Comparison of ENCODE assay signal across 9 mouse cellular contexts in genomic region chr10:77129637-77130410, GRCm38 (mm10). TPM values are rescaled to one million over a fixed set of nuclear protein-coding genes. Genes with fewer than 3 reads are reported as not detected.
DNase-seq lines count a peak whose midpoint lies in the region; ATAC-seq and TF ChIP-seq lines count a peak whose summit lies in the region.
"Had no signal": no experiment of that assay in that cellular context is flagged by ENCODE, and none has a peak within 500 bp of the region (broad histone marks: within the 10 kb centered on the region; RNA-seq: fewer than 3 reads in every experiment).

No protein-coding gene starts in this region.

- H3K4me2 ChIP-seq in hindbrain, embryonic 16.5 days (ENCODE audit: low read length): no peak overlapping the region
- H3K4me2 ChIP-seq: limb, embryonic 12.5 days had no signal

- peak; percentile 13; the same call in 1 of the 2 replicates for ATAC-seq in hindbrain, embryonic 16.5 days

- no peak overlapping the region for H3K4me3 ChIP-seq in ES-E14 (ENCODE audit: insufficient read depth in 1 of 2, low read depth in 1 of 2, low read length in 2 of 2, poor library complexity in 1 of 2, severe bottlenecking in 1 of 2)
- H3K4me3 ChIP-seq in hindbrain, embryonic 16.5 days (ENCODE audit: low read length): no peak overlapping the region
- H3K4me3 ChIP-seq: limb, embryonic 12.5 days had no signal

- 68% methylated on average over 6 of the region's 6 CpGs for WGBS in hindbrain, embryonic 16.5 days

- peak overlapping the region; percentile 36; the same call in 1 of the 2 replicates for H3K27ac ChIP-seq in ES-E14 (ENCODE audit: insufficient read depth, low read depth, low read length, poor library complexity, severe bottlenecking)
- H3K27ac ChIP-seq in hindbrain, embryonic 16.5 days (ENCODE audit: low read depth, low read length): peak overlapping the region; percentile 50; the same call in 1 of the 2 replicates

- H3K27me3 ChIP-seq in hindbrain, embryonic 16.5 days (replicated peaks; ENCODE audit: control insufficient read depth, insufficient read depth, low read length): no peaks in the 10 kb centered on the region
- H3K27me3 ChIP-seq: limb, embryonic 12.5 days; megakaryocyte, embryonic 14.5 days had no signal

- peaks cover 7% of the 10 kb centered on the region; the same call in 1 of the 2 replicates for H3K36me3 ChIP-seq in ES-E14 (ENCODE audit: control insufficient read depth, insufficient read depth, low read length, poor library complexity, severe bottlenecking)
- H3K36me3 ChIP-seq in hindbrain, embryonic 16.5 days (ENCODE audit: control insufficient read depth, insufficient read depth, low read length): no peaks in the 10 kb centered on the region
- H3K36me3 ChIP-seq: limb, embryonic 12.5 days had no signal

- H3K9me3 ChIP-seq in ES-E14 (ENCODE audit: control insufficient read depth, insufficient read depth, low read depth, low read length): no peaks in the 10 kb centered on the region
- H3K9me3 ChIP-seq in hindbrain, embryonic 16.5 days (ENCODE audit: control insufficient read depth, low read length): no peaks in the 10 kb centered on the region
- H3K9me3 ChIP-seq: limb, embryonic 12.5 days; megakaryocyte, embryonic 14.5 days had no signal

- in situ Hi-C loops in ES-E14 (cut with MboI; ENCODE audit: low sequenced_read_pairs in 2 of 2, unreplicated experiment in 2 of 2): loop anchor here (5.0 to 10.0 kb wide), 2 partner anchors 122 to 125 kb away; partner anchors contain the start of gene Pofut2 (in 1 of the 2)

- no peak overlapping the region for H3K9ac ChIP-seq in ES-E14 (ENCODE audit: insufficient read depth, low read depth, low read length, poor library complexity, severe bottlenecking)
- H3K9ac ChIP-seq in hindbrain, embryonic 16.5 days (ENCODE audit: low read depth, low read length): no peak overlapping the region
- H3K9ac ChIP-seq: limb, embryonic 12.5 days had no signal

- intact Hi-C loops in left cerebral cortex, postnatal 4 days (cut with DNase I): loop anchor here (2.0 to 10.0 kb wide), 2 partner anchors 123 to 225 kb away; no protein-coding TSS in a partner anchor
- intact Hi-C loops in heart, postnatal 14 days (cut with DNase I): loop anchor here (1.0 to 5.0 kb wide), 5 partner anchors 47 to 377 kb away; no protein-coding TSS in a partner anchor

- H3K4me1 ChIP-seq in ES-E14 (ENCODE audit: control insufficient read depth in 2 of 2, insufficient read depth in 2 of 2, low read length in 2 of 2, poor library complexity in 1 of 2): peaks cover 2 to 54% of the 10 kb centered on the region in 2 experiments; a peak in 3 of 4 replicates
- H3K4me1 ChIP-seq in hindbrain, embryonic 16.5 days (ENCODE audit: control insufficient read depth, insufficient read depth, low read depth, low read length): peaks cover 16% of the 10 kb centered on the region

- DNase-seq in left cerebral cortex, postnatal 4 days: peak; percentile 87
- DNase-seq in left cerebral cortex, adult 11 months (ENCODE audit: low spot score): no peak
- no peak for DNase-seq in ES-E14 (ENCODE audit: low read depth, low spot score)
- DNase-seq in cerebellum, adult 11-12 months: peak; percentile 44
- DNase-seq in frontal cortex, adult 2 months (ENCODE audit: extremely low spot score in 1 of 2, low spot score in 1 of 2): no peak
- no peak for DNase-seq in heart, postnatal 14 days

TF ChIP-seq in ES-E14, 5 proteins besides CTCF, POLR2A, EP300 and RAD21:
- TF ChIP-seq CHD2 (IDR thresholded peaks at IDR 0.05; ENCODE audit: low read depth, low read length): no peak
- TF ChIP-seq MAFK (IDR thresholded peaks at IDR 0.05; ENCODE audit: insufficient read depth, low read depth, low read length): no peak
- TF ChIP-seq HCFC1 (IDR thresholded peaks at IDR 0.05; ENCODE audit: borderline replicate concordance, insufficient read depth, low read length): no peak
- TF ChIP-seq ZC3H11A (IDR thresholded peaks at IDR 0.05; ENCODE audit: borderline replicate concordance, low read depth, low read length): no peak
- TF ChIP-seq ZNF384 (IDR thresholded peaks at IDR 0.05; ENCODE audit: low read depth, low read length): no peak

RNA-seq across cellular contexts. Expression of gene Col18a1, which starts 36.5 kb away (rescaled TPM):
- 10 to 100 TPM; 18.4 to 21.4 TPM for total RNA-seq in left cerebral cortex, postnatal 4 days (2021)
- 414 and 791 TPM in 2 replicates for total RNA-seq in ES-E14 (2012; rRNA removed)
- polyA plus RNA-seq in hindbrain, embryonic 16.5 days (2015; fragmentation: Nextera tagmentation; extraction: Ambion mirVana): 26.4 and 41.9 TPM in 2 replicates
- 3.4 and 3.8 TPM in 2 replicates for polyA plus RNA-seq in frontal cortex, adult 2 months (2012; rRNA removed)
- 10 to 100 TPM; 30.0 to 31.8 TPM for total RNA-seq in heart, postnatal 14 days (2021)

Comparison
In these comparisons a context has a peak if more than half of its experiments do, and no peak if none do; other contexts are left out.
1. DNase-seq: peak in left cerebral cortex, postnatal 4 days (single experiment) and cerebellum, adult 11-12 months (single experiment); none in left cerebral cortex, adult 11 months (single experiment), ES-E14 (single experiment), frontal cortex, adult 2 months (0 of 2) and heart, postnatal 14 days (0 of 2).
2. RNA of gene Col18a1, which starts 36.5 kb away (total RNA-seq): 414 to 791 TPM in ES-E14; 30.0 to 31.8 TPM in heart, postnatal 14 days and 18.4 to 21.4 TPM in left cerebral cortex, postnatal 4 days; every median in the first group is over 10 times any median in the second.